Mouse (Mus musculus) common myeloid progenitor, adult 5-6 weeks (primary cell): ENCODE data around the gene Tmc3. TPM values are rescaled to one million over a fixed set of nuclear protein-coding genes. Genes with fewer than 3 reads are reported as not detected.
A peak's percentile ranks its signal among the peaks of the same experiment; 100 is the strongest.

Experiments
- ATAC-seq: replicated peaks from 2 replicates; pipeline ENCODE4 v1.8.0; 2016; ENCODE audit warnings: low read depth, mild to moderate bottlenecking, moderate TSS enrichment, inconsistent platforms; ENCODE audit not compliant: poor library complexity, severe bottlenecking
- total RNA-seq: library from RNA; stranded (forward); fragments of 200-1000, 187-1606 nt; gene quantifications from 2 replicates; pipeline ENCODE4 v1.2.3, GENCODE M21; 2017

The Tmc3 gene
- 0.69 TPM in 1 of 2 replicates, not detected in the other for total RNA-seq

GRCm38 (mm10) chr7:83584639-83585471, at the start of gene Tmc3:
Gene Tmc3, plus strand, starts transcription at chr7:83584927.
- peak; percentile 80 for ATAC-seq

- 0 out of 2 replicates have a peak, but pooled peaks have one; percentile 29 for ATAC-seq
Measured at GRCm38 (mm10) chr7:83541536-83542169, 43.1 kb upstream of the Tmc3 start.

- no peak for ATAC-seq
Measured at GRCm38 (mm10) chr7:83548686-83549352, 35.9 kb upstream of the Tmc3 start.

- no peak for ATAC-seq
Measured at GRCm38 (mm10) chr7:83549353-83549774, 35.4 kb upstream of the Tmc3 start.

GRCm38 (mm10) chr7:83549951-83550407, 34.7 kb upstream of the Tmc3 start:
- ATAC-seq = peak; percentile 65; the same call in 1 of the 2 replicates

GRCm38 (mm10) chr7:83554477-83554876, 30.2 kb upstream of the Tmc3 start:
- ATAC-seq = no peak

- peak; percentile 64 for ATAC-seq
Measured at GRCm38 (mm10) chr7:83556488-83556887, 28.2 kb upstream of the Tmc3 start.

GRCm38 (mm10) chr7:83558741-83559280, 25.9 kb upstream of the Tmc3 start:
- ATAC-seq = no peak

- ATAC-seq = 0 out of 2 replicates have a peak, but pooled peaks have one; percentile 47
Measured at GRCm38 (mm10) chr7:83559495-83559894, 25.2 kb upstream of the Tmc3 start.

GRCm38 (mm10) chr7:83561849-83562248, 22.9 kb upstream of the Tmc3 start:
- ATAC-seq = no peak

- peak; percentile 87 for ATAC-seq
Measured at GRCm38 (mm10) chr7:83564635-83565291, 20.0 kb upstream of the Tmc3 start.

GRCm38 (mm10) chr7:83565976-83566375, 18.8 kb upstream of the Tmc3 start:
- no peak for ATAC-seq

GRCm38 (mm10) chr7:83567841-83568500, 16.8 kb upstream of the Tmc3 start:
- peak; percentile 72 for ATAC-seq

GRCm38 (mm10) chr7:83568815-83569214, 15.9 kb upstream of the Tmc3 start:
- ATAC-seq = no peak

- no peak for ATAC-seq
Measured at GRCm38 (mm10) chr7:83569436-83569835, 15.3 kb upstream of the Tmc3 start.

- peak; percentile 54 for ATAC-seq
Measured at GRCm38 (mm10) chr7:83571077-83571476, 13.7 kb upstream of the Tmc3 start.

GRCm38 (mm10) chr7:83571901-83572300, 12.8 kb upstream of the Tmc3 start:
- ATAC-seq = no peak

- no peak for ATAC-seq
Measured at GRCm38 (mm10) chr7:83572451-83572850, 12.3 kb upstream of the Tmc3 start.

- ATAC-seq = no peak
Measured at GRCm38 (mm10) chr7:83580946-83581345, 3.8 kb upstream of the Tmc3 start.
